Mouse (Mus musculus) megakaryocyte, adult 5-6 weeks (primary cell): ENCODE measurements at regions not wholly inside any gene's neighbourhood (a gene's known extent, or its start where the extent isn't known, plus 50 kb on each side); places are given as distances from the start of the nearest gene placed in this dataset.

Experiments
- ATAC-seq: 2 replicates; pipeline ENCODE4 v1.8.0; 2016; ENCODE audit warnings: mild to moderate bottlenecking, inconsistent platforms; ENCODE audit not compliant: poor library complexity, severe bottlenecking

DNA sequence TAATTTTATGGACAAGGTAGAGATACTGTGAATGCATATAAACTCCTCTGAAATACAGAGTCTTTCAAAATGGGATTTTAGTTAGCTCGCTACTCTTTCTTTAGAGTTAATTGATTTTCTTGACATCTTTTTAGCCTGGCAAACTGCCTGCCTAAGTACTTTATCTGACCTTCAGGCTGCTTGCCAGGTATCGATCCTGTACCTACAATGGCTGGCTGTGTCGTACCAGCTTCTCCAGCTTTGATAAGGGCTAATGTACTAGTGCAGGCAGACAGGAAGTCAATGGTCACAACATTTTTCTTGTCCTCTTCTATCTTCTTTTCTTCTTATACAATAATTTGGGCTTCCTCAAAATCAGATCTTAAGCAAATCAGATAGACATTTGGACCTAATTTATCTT, 409.4 kb upstream of the Acvr2a start:
- ATAC-seq: no peak

DNA sequence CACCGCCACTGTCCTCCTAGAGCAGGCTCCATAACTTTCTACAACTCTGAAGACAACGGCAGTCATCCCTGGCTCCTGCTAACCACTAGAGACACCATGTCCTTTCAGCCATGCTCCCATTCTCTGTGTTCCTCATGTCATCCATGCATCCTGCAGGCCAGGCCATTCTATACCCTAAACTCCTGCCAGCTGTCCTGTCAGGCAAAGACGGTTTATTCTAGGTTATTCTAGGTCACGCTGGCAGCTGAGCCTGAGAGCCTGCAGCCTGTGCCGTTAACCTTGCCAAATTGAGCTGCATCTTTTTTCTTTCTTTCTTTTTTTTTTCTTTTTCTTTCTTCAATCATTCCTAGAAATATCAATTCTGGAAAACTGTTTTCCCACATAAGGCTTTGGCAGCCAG, 406.0 kb upstream of the Acvr2a start:
- ATAC-seq: no peak

DNA sequence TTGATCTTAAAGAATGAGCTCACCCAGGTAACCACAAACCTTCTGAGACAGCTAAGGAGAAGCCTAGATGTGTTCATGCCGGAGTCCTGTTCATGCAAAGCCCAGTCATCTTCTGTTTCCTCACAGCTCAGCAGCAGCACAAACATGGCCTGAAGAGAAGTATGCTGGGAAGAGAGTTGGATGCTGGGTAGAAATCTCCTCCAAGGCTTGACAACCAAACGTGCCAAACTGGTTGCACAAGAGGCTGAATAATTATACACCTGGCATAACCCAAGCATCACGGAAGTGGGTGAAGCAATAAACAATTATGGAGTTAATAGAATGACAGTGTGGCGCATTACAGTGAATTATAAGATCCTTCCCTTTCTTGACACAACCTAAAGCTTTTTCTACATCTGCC, 404.0 kb upstream of the Acvr2a start:
- no peak for ATAC-seq

DNA sequence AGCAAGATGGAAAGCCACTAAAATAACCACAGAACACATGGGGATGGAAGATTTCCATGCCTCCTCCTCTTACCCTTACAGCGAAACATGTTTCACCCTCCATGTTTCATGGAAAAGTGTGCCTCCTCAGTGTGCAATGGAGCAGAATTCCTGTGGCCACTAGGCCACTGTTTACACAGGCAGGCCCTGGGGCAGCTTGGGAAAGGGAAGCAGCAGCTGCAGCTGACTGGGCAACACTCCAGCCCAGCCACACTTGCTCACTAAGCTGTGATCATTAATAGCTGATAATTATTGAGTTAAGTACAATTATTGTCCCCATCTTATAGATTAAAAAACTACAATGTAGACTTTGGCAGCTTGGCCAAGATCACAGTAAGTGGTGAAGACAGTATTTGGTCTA, 402.5 kb upstream of the Acvr2a start:
- no peak for ATAC-seq

DNA sequence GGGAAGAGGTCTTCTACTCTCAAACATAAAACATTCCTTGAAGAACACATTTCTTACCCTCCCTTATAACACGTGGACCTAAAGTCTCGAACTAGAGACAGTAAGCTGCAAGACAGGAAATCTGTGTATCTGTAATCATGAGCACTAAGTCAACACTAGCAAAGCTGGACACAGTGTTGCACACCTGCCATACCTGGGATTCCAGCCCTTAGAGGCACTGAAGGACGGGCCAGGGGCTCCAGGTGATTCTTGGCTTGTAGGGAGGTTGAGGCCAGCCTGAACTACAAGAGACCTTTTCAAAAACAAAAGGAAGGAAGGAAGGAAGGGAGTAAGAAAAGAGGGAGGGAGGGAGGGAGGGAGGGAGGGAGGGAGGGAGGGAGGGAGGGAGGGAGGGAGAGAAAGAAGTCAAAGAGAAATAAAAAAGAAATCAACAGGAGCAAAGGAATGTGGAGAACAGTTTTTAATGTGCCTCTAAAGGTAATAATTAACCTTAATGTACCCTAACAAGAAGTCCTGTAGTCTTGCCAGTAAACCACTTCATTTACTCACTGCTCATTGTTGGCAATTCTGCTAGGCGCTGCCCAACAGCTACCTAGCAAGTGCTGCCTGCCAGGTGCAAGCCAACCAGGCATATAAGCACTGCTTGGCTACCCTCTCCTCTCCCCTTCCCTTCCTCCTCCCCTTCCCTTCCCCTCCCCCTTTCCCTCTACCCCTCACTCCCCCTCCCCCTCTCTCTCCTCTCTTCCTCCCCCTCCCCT, 401.0 kb upstream of the Acvr2a start:
- ATAC-seq: no peak

DNA sequence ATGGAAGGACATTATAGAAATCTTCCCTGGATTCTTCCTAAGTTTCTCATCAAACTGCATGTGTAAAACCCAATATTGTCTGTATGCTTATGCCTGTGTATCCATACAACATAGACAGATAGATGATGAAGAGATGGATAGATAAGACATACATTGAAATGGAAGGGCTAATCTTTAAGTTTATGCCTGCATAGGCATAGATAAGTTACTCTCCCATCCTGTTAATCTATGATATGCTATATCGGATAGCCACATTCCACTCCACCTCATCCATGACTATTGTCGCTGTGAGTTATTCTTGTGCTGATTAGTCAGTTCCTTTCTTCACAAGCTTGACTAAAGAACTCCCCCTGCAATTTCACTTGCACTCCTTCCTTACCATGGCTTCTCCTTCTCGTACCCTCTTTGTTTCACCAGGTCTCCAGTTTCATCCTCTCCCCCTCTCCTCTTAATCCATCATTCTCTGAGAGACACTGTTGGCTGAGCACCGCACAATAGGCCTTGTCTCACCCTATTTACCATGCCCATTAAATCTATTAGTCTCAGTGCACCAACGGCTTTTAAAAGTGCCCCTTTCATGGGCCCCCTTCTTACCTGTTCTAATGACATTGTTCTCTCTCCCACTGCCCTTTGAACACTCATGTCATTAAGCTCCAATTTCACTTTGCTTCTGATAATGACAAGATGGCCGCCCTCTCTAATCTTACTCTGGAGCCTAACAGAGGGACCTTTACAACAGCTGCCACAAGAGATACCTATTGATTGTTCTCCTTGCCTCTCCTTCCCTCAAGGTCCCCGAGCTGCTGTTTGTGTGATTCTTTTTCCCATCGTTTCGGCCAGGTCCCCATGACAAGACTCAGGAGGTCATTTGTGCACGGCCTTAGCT, 399.1 kb upstream of the Acvr2a start:
- ATAC-seq: no peak

DNA sequence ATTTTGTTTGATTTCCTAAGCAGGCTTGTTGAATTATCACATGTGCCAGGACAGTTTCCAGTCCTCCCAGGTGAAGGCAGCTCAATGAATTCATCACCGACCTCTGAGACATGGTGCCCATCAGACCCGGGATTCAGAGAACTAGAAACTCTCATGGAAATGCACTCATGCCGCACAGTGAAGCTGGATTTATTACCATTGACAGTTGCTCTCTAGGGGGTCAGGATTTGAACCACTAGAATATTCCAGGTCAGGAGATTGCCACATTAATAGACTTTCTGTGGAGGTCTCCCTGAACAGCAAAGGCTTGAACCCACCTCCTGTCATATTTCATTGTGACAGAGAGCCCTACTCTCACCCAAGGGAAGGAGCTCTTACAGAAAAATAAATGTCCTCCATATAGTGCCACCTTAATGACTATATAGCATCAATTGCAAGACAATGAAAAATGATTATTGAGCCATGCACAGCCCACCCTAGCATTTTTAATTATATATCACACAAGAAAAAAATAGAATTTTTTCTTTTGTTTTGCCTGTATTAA, 397.6 kb upstream of the Acvr2a start:
- ATAC-seq: no peak

DNA sequence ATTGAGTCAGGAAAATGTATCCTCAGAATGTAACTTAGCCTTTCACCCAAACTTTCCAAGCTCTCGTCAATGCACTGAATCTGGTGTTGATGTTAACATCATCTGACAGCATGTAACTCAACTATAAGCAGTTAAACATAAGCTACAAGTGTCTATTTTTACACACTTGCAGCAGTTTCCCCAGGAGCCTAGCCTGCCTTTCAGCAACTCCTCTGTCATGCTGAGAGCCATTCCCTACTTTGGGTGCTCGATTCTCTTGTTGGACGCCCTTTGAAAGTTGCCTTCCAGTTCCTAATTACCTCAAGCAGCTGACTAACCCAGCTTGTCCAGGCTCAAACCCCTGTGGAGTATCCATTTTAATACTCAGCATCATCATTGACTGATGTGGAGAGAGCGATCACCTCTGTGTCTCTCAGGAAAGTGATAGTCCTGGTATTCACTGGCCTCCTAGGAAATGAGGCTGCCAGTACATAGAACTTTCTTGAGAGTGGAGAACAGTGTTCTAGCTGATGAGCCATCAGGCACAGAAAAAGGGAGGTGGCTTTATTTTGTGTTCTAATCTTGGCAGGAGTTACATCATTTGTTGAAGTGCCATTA, 396.8 kb upstream of the Acvr2a start:
- ATAC-seq: no peak

DNA sequence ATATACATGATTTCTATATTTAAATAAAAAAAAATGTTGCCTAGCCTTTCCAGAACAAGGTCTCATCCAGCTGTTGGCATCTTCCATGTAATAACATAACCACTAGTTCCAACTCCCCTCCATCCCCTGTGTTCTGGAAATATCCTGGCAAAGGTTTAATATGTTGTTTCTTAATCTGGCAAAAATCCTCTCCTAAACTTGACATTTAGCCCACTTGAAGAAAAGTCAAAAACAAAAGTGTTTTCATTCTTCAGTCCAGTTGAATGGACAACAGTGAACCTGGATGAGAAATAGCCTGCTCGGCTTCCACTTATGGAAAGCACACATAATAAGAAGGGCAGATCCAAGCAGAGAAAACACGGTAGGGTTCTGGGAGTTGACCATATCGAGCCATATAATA, 393.1 kb upstream of the Acvr2a start:
- ATAC-seq: no peak

DNA sequence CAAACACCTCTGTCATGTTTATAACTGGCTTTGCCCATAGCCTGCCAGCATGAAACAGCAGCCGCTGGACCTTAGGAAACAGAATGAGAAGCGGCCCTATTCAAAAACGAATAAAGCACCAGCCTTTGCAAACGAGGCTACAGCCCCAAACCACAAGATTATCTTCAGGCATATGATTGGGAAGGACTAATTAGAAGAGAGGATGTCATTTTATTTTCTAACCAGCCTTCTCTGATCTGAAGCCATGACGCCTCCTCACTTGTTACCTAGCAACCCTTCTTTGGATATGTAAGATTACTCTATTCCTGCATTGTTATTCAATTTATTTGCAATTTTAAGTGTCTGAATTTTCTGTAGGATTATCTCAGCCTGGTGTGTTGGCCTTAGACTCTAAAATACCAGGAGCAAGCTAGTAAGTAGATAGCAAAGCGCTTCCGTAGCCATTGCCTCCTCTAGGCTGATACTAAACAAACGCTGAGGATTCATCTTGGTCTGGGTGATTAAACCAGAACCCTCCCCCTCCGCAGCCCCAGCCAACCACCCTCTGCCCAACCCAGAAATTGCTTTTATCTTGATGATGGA, 390.0 kb upstream of the Acvr2a start:
- ATAC-seq: no peak

DNA sequence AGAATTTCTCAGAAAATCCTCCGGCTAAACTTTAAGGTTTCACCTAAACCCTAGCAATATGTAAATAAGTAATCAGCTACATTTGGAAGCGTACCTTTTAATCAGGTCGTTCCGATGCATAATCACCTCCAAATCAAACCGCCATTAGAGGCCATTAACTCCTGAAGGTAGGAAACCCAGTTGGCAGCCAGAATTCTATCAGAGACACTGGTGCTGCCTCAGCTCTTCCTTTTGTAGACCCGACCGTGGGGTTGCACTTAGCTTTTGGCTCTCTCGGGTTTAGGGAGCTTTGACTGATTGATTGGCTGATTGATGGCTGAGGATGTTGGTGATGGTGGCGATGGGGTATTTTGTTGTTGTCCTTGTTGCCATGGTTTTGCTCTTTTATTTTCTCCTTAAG, 389.3 kb upstream of the Acvr2a start:
- no peak for ATAC-seq

DNA sequence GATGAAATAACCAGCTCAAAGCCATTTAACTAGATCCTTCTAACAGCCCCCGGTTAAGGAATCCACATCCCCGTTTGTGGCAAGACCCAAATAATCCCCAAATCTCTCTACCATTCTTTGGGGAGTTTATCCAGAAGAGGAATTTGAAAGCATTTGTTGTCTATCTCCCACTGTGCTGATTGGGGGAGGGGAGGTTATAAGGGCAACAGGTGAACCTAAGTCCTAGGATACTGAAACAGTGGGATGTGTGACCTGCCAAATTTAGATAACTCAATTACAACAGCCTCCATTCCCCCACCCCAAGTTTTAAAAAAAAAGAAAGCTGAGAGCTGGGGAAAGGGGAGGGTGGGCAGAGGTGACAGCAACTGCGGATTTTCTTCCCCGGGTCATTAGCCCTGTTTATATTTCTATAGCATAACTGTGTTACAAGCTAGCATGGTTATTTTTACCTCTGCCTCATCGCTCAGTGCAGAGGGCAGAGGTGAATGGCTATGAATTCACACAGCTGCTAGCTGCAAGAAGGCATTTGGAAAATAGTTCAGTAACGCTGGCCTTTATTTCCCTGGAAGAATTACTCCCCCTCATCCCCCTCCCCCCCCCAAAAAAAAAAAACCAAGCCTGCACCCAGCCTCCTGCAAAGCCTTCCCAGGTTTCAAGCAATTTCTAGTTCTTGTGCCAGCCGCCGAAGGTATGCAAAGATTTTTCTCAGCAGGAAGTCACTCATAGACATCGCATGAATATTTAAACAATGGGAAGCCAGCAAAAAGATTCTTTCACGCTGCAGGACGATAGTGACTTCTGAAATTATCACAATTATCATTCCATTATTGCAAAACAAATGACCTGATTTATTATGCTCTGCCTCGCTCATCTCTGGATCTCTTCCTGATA, 388.5 kb upstream of the Acvr2a start:
- no peak for ATAC-seq

DNA sequence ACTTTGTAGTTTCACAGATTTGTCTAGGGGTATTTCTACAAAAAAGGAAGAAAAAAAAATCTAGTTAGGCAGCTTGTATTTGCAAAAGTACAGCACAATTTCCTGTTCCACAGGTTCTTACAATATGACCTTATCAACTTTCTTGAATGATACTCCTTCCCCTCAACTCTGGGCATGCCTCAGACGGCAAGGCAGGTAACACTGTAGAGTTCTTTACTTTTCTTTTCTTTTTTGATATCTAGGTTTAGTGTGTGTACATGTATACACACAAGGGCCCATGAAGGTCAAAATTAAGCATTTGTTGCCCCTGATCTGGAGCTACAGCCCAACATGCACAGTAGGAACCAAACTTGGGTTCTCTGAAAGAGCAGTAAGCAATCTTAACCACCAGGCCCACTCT, 381.4 kb upstream of the Acvr2a start:
- no peak for ATAC-seq

DNA sequence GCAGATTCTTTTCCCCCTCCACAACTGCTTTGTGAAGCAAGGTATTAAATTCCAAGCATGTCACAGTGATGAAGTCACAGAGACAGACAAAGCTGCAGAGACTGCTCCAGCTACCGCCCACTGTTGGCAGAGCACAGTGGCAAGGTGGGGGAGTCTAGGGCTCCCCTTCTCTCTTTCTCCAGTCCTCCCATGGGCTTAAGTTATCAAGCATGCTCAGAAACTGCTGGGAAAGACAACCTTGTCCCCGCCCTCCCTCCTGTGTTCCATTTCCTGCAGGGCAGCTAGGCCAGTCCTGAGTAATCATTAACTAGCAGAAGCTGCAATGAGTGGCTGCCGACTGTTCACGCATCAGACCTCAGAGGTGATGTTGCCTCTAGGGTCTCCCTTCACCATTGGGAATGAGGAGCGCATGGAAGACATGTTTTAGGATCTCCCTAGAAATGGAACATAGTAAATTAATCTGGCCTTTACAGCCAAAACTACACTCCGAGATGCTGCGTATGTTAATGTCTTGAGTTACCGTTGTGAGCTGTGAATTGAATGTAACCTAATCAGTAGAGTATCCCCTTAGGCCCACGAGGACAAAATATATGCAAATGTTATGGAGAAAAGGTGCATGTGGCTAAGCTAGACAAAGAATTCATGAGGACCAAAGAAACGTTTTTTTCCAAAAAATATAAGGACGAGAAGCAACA, 372.5 kb upstream of the Acvr2a start:
- no peak for ATAC-seq

DNA sequence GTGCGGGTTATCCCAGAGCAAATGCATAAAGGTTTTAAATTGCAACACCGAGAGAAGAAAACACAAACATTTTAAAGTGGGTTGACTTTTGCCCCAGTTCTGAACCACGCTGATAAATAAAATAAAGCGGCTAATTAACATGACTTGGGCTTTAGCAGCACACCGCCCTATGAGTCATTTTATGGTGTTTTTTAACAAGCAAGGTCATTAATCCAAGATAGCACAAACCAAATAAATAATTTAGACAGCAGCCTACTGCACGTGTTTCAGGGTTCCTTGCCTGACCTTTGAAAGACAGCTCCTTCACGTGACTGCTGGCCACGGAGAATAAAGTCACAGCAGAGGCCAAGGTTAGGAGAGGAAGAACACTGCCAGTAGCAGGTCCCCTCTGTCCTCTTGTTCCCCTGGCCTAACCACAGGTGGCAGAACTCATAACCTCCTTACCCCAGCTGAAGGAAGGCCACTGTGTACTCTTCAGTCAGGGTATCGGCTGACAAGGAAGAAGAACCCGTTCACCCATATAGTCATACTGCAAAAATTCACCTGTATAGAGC, 371.8 kb upstream of the Acvr2a start:
- no peak for ATAC-seq

DNA sequence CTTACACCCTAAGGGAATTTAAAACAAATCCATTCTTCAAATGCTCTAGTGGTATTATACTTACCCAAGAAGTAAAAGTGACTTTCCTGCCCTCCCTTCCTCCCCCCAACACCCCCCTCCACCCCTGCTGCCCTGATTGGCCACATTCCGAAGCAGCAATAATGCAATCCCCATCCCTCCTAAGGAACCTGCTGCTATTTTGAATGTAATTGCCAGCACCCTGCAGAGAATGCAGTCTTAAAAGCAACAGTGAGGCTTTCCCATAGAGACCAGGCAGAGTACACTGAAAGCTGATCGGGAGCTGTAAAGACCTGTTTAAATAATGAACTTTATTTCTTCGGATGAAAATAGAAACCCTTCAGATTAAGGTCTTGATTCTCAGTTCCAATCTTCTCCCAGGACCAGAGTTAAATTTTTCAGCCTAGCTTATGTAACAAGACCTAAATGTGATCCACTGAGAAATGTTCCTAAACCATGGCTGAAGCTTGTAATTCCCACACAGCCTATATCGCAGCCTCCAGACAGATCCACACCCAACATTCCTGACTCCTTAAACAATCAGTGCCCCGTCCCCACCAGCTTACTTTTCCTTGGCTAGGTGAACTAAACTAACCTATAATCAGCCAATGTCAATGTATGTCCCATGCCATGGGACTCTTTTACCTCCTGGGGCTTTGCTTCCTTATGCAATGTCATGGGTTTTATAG, 367.9 kb upstream of the Acvr2a start:
- ATAC-seq: no peak

DNA sequence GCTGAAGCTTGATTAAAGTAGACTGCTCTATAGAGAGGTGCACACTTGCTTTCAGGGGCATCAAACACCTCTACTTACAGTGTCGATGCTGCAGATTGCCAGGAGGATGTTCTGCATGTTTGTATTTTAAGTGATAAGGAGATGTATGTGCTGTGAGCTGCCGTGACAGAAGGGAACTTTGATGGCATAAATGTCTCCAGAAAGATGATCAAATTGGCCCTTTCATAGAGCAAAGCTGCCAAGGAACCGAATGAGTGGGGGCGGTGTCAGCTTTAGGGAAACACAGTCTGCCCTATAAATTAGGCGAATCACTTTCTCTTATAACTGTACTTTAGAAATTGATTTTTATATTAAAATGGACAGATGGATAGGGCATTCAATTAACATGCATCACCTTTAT, 367.3 kb upstream of the Acvr2a start:
- ATAC-seq: no peak

DNA sequence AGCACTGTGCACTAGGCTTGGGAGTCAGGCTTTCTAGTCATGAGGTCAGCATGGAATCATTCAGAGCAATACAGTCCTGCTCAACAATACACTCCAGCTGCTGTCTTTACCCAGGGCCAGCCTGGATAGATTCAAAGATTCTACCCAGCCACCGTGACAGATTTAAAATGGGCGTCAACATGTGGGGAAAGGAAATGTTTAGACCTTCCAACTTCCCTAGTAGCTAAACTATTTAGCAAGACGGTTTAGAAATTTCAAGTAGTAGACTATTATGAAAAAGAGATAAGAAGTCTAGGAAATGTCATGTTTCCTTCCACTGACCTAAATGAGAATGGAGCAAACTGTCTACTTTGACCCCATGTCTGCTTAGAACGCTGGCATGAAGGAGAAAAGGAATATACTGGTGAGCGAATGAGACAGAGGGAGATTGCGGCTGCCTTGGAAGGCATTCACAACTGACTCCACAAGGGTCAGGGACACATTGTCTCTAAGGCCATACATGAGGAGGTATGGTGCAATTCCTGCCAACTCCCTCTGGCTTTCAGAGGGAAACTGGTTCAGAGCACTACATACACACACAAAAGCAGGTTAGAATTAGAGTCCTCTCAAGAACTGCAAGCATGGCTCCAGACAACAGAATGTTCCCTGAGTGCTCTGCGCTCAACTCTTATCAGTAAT, 364.6 kb upstream of the Acvr2a start:
- ATAC-seq: peak; percentile 76
